19 mouse cellular contexts compared by ENCODE assay signal in genomic region chr1:72173402-72174051, GRCm38 (mm10). TPM values are rescaled to one million over a fixed set of nuclear protein-coding genes. Genes with fewer than 3 reads are reported as not detected.
DNase-seq lines count a peak whose midpoint lies in the region; ATAC-seq lines count a peak whose summit lies in the region.
"Had no signal": no experiment of that assay in that cellular context is flagged by ENCODE, and none has a peak within 500 bp of the region (broad histone marks: within the 10 kb centered on the region; RNA-seq: fewer than 3 reads in every experiment).

No protein-coding gene starts in this region.

- peak overlapping the region; percentile 24; the same call in 1 of the 2 replicates for H3K4me2 ChIP-seq in intestine, embryonic 16.5 days (ENCODE audit: low read depth, low read length)
- no peak overlapping the region for H3K4me2 ChIP-seq in liver, embryonic 16.5 days (ENCODE audit: low read depth, low read length)
- H3K4me2 ChIP-seq: embryonic facial prominence, embryonic 12.5 days; heart, embryonic 13.5 days; limb, embryonic 12.5 days; neural tube, embryonic 13.5 days had no signal

- peak; percentile 16 for DNase-seq in testis, postnatal 14 days (ENCODE audit: low spot score)
- DNase-seq in testis, postnatal 10 days (ENCODE audit: low spot score): no peak
- DNase-seq in kidney, adult 8-10 months: no peak
- no peak for DNase-seq in lung, postnatal 10 days
- DNase-seq: cerebellum, adult 11 months; gastrocnemius, postnatal 14 days; kidney, adult 18-20 months; kidney, postnatal 4 days; lung, postnatal 14 days; right cerebral cortex, postnatal 4 days had no signal

- H3K9ac ChIP-seq in intestine, embryonic 16.5 days (ENCODE audit: low read depth, low read length): no peak overlapping the region
- no peak overlapping the region for H3K9ac ChIP-seq in liver, embryonic 16.5 days (ENCODE audit: low read depth, low read length)
- H3K9ac ChIP-seq: embryonic facial prominence, embryonic 12.5 days; heart, embryonic 13.5 days; limb, embryonic 12.5 days; neural tube, embryonic 13.5 days had no signal

- ATAC-seq in intestine, embryonic 16.5 days: peak; percentile 66
- peak; percentile 90 for ATAC-seq in liver, embryonic 16.5 days (ENCODE audit: low read depth)
- ATAC-seq in erythroblast, adult 5-6 weeks (replicated peaks; ENCODE audit: low FRiP score, poor library complexity, severe bottlenecking): no peak
- ATAC-seq: Patski had no signal

- no peaks in the 10 kb centered on the region for H3K27me3 ChIP-seq in intestine, embryonic 16.5 days (replicated peaks; ENCODE audit: control insufficient read depth, insufficient read depth, low read length)
- H3K27me3 ChIP-seq in liver, embryonic 16.5 days (ENCODE audit: control insufficient read depth, insufficient read depth, low read depth, low read length): no peaks in the 10 kb centered on the region
- H3K27me3 ChIP-seq: embryonic facial prominence, embryonic 12.5 days; heart, embryonic 13.5 days; limb, embryonic 12.5 days; neural tube, embryonic 13.5 days; Patski had no signal

- H3K27ac ChIP-seq in intestine, embryonic 16.5 days (ENCODE audit: low read length): peak overlapping the region; percentile 26; the same call in 1 of the 2 replicates
- peak overlapping the region; percentile 65; the same call in 1 of the 2 replicates for H3K27ac ChIP-seq in liver, embryonic 16.5 days (ENCODE audit: low read length)
- H3K27ac ChIP-seq: embryonic facial prominence, embryonic 12.5 days; heart, embryonic 13.5 days; limb, embryonic 12.5 days; neural tube, embryonic 13.5 days had no signal

- 0 out of 2 replicates have a peak, but pooled peaks cover 12% of the 10 kb centered on the region for H3K4me1 ChIP-seq in intestine, embryonic 16.5 days (ENCODE audit: control insufficient read depth, insufficient read depth, low read length)
- no peaks in the 10 kb centered on the region; the same call in 1 of the 2 replicates for H3K4me1 ChIP-seq in liver, embryonic 16.5 days (ENCODE audit: control insufficient read depth, low read depth, low read length)
- H3K4me1 ChIP-seq: embryonic facial prominence, embryonic 12.5 days; limb, embryonic 12.5 days had no signal

- WGBS in intestine, embryonic 16.5 days: 30% methylated on average over 8 of the region's 8 CpGs
- WGBS in liver, embryonic 16.5 days (ENCODE audit: insufficient replicate concordance): 48% methylated on average over 8 of the region's 8 CpGs

- no peak overlapping the region for H3K4me3 ChIP-seq in intestine, embryonic 16.5 days (ENCODE audit: low read length)
- H3K4me3 ChIP-seq in liver, embryonic 16.5 days (ENCODE audit: low read depth, low read length): no peak overlapping the region
- H3K4me3 ChIP-seq: embryonic facial prominence, embryonic 12.5 days; heart, embryonic 13.5 days; limb, embryonic 12.5 days; neural tube, embryonic 13.5 days had no signal

- H3K9me3 ChIP-seq in intestine, embryonic 16.5 days (ENCODE audit: control insufficient read depth, low read length): no peaks in the 10 kb centered on the region
- no peaks in the 10 kb centered on the region for H3K9me3 ChIP-seq in liver, embryonic 16.5 days (replicated peaks; ENCODE audit: control insufficient read depth, low read length)
- H3K9me3 ChIP-seq: embryonic facial prominence, embryonic 12.5 days; heart, embryonic 13.5 days; limb, embryonic 12.5 days; neural tube, embryonic 13.5 days had no signal

- H3K36me3 ChIP-seq in intestine, embryonic 16.5 days (ENCODE audit: control insufficient read depth, insufficient read depth, low read length): no peaks in the 10 kb centered on the region
- no peaks in the 10 kb centered on the region for H3K36me3 ChIP-seq in liver, embryonic 16.5 days (ENCODE audit: control insufficient read depth, insufficient read depth)
- H3K36me3 ChIP-seq: embryonic facial prominence, embryonic 12.5 days; heart, embryonic 13.5 days; limb, embryonic 12.5 days; neural tube, embryonic 13.5 days had no signal

RNA-seq across cellular contexts. Expression of gene Mreg, which starts 38.6 kb away (rescaled TPM):
- polyA plus RNA-seq in intestine, embryonic 16.5 days (2015; fragmentation: Nextera tagmentation; extraction: Ambion mirVana): 7.5 and 13.2 TPM in 2 replicates
- 8.0 and 8.1 TPM in 2 replicates for polyA plus RNA-seq in liver, embryonic 16.5 days (2015; fragmentation: Nextera tagmentation; extraction: Ambion mirVana)
- total RNA-seq in erythroblast, adult 5-6 weeks (2015; ENCODE audit: low replicate concordance): 0.63 TPM in 1 of 2 replicates, not detected in the other
- total RNA-seq in erythroblast, adult 5-6 weeks (2017; ENCODE audit: low replicate concordance): 1.1 TPM in 1 of 2 replicates, not detected in the other
- total RNA-seq: hematopoietic stem cell, adult 5-6 weeks had no signal
